Comparison of ENCODE assay signal across 18 mouse cellular contexts in genomic region chr5:113719221-113719661, GRCm38 (mm10). TPM values are rescaled to one million over a fixed set of nuclear protein-coding genes. Genes with fewer than 3 reads are reported as not detected.
DNase-seq lines count a peak whose midpoint lies in the region; ATAC-seq and TF ChIP-seq lines count a peak whose summit lies in the region.
"Had no signal": no experiment of that assay in that cellular context is flagged by ENCODE, and none has a peak within 500 bp of the region (broad histone marks: within the 10 kb centered on the region; RNA-seq: fewer than 3 reads in every experiment).

No protein-coding gene starts in this region.

- no peaks in the 10 kb centered on the region for H3K36me3 ChIP-seq in midbrain, embryonic 12.5 days
- H3K36me3 ChIP-seq in midbrain, embryonic 10.5 days: no peaks in the 10 kb centered on the region
- H3K36me3 ChIP-seq in midbrain, embryonic 14.5 days (ENCODE audit: control insufficient read depth, insufficient read depth, low read length): no peaks in the 10 kb centered on the region
- no peaks in the 10 kb centered on the region for H3K36me3 ChIP-seq in limb, embryonic 10.5 days
- H3K36me3 ChIP-seq: embryonic facial prominence, embryonic 12.5 days; heart, embryonic 13.5 days had no signal

- peaks cover 31% of the 10 kb centered on the region for H3K4me1 ChIP-seq in midbrain, embryonic 12.5 days
- peaks cover 25% of the 10 kb centered on the region for H3K4me1 ChIP-seq in midbrain, embryonic 10.5 days
- peaks cover 38% of the 10 kb centered on the region for H3K4me1 ChIP-seq in midbrain, embryonic 14.5 days (ENCODE audit: control insufficient read depth, insufficient read depth, low read length)
- no peaks in the 10 kb centered on the region for H3K4me1 ChIP-seq in lung, adult 2 months (ENCODE audit: control insufficient read depth, insufficient read depth, low read length)
- H3K4me1 ChIP-seq in limb, embryonic 10.5 days: peaks cover 17% of the 10 kb centered on the region
- H3K4me1 ChIP-seq: embryonic facial prominence, embryonic 12.5 days; heart, embryonic 13.5 days had no signal

- ATAC-seq in midbrain, embryonic 12.5 days (ENCODE audit: low FRiP score, low read depth): no peak
- ATAC-seq in midbrain, embryonic 14.5 days (ENCODE audit: low FRiP score, low TSS enrichment): no peak

- 85% methylated on average over 8 of the region's 8 CpGs for WGBS in midbrain, embryonic 12.5 days
- WGBS in midbrain, embryonic 10.5 days: 91% methylated on average over 8 of the region's 8 CpGs
- WGBS in midbrain, embryonic 14.5 days: 81% methylated on average over 8 of the region's 8 CpGs
- 71% methylated on average over 8 of the region's 8 CpGs for WGBS in lung, adult 2 months
- 89% methylated on average over 8 of the region's 8 CpGs for WGBS in limb, embryonic 10.5 days

- DNase-seq in midbrain, embryonic 10.5 days (ENCODE audit: low spot score): no peak
- DNase-seq in cerebellum, adult 18-20 months: peak; percentile 58 to 66
- peak; percentile 76 to 78 for DNase-seq in cerebellum, postnatal 25 days
- no peak for DNase-seq in midbrain, embryonic 14.5 days
- DNase-seq in lung, adult 2 months: no peak
- DNase-seq in left cerebral cortex, postnatal 36 days (ENCODE audit: low spot score in 2 of 2): no peak
- no peak for DNase-seq in limb, embryonic 10.5 days (ENCODE audit: low spot score)
- DNase-seq: adrenal gland, postnatal 25 days; gastrocnemius, postnatal 10 days had no signal

- no peaks in the 10 kb centered on the region for H3K9me3 ChIP-seq in midbrain, embryonic 12.5 days
- no peaks in the 10 kb centered on the region for H3K9me3 ChIP-seq in midbrain, embryonic 10.5 days (replicated peaks)
- no peaks in the 10 kb centered on the region for H3K9me3 ChIP-seq in midbrain, embryonic 14.5 days (ENCODE audit: control insufficient read depth, low read length)
- H3K9me3 ChIP-seq in limb, embryonic 10.5 days (replicated peaks): no peaks in the 10 kb centered on the region
- H3K9me3 ChIP-seq: embryonic facial prominence, embryonic 12.5 days; heart, embryonic 13.5 days had no signal

- H3K27ac ChIP-seq in midbrain, embryonic 12.5 days (replicated peaks): 0 out of 2 replicates have a peak overlapping the region, but pooled peaks have one; percentile 12
- H3K27ac ChIP-seq in midbrain, embryonic 10.5 days (replicated peaks): no peak overlapping the region
- peak overlapping the region; percentile 52; the same call in 1 of the 2 replicates for H3K27ac ChIP-seq in midbrain, embryonic 14.5 days (replicated peaks; ENCODE audit: low read depth, low read length)
- no peak overlapping the region for H3K27ac ChIP-seq in limb, embryonic 10.5 days
- H3K27ac ChIP-seq: embryonic facial prominence, embryonic 12.5 days; heart, embryonic 13.5 days; liver, embryonic 14.5 days had no signal

- no peak for TF ChIP-seq CTCF in lung, adult 2 months (IDR thresholded peaks at IDR 0.05; ENCODE audit: insufficient read depth, low read length)

- no peak overlapping the region for H3K9ac ChIP-seq in midbrain, embryonic 12.5 days (replicated peaks)
- H3K9ac ChIP-seq in midbrain, embryonic 14.5 days (replicated peaks; ENCODE audit: low read length): no peak overlapping the region
- H3K9ac ChIP-seq: embryonic facial prominence, embryonic 12.5 days; heart, embryonic 13.5 days; liver, embryonic 14.5 days had no signal

- intact Hi-C loops in left cerebral cortex, postnatal 36 days (cut with DNase I): no loop called here

- H3K4me2 ChIP-seq in midbrain, embryonic 12.5 days (replicated peaks): no peak overlapping the region
- no peak overlapping the region for H3K4me2 ChIP-seq in midbrain, embryonic 14.5 days (ENCODE audit: low read length)
- H3K4me2 ChIP-seq: embryonic facial prominence, embryonic 12.5 days; heart, embryonic 13.5 days had no signal

- H3K4me3 ChIP-seq in midbrain, embryonic 12.5 days: no peak overlapping the region
- no peak overlapping the region for H3K4me3 ChIP-seq in midbrain, embryonic 10.5 days
- no peak overlapping the region for H3K4me3 ChIP-seq in midbrain, embryonic 14.5 days (replicated peaks; ENCODE audit: low read depth, low read length)
- no peak overlapping the region for H3K4me3 ChIP-seq in lung, adult 2 months (replicated peaks; ENCODE audit: extremely low read depth, low read depth, low read length)
- no peak overlapping the region for H3K4me3 ChIP-seq in limb, embryonic 10.5 days
- H3K4me3 ChIP-seq: embryonic facial prominence, embryonic 12.5 days; heart, embryonic 13.5 days had no signal

- H3K27me3 ChIP-seq in midbrain, embryonic 12.5 days: peaks cover 4% of the 10 kb centered on the region; the same call in 1 of the 2 replicates
- peaks cover 10% of the 10 kb centered on the region; the same call in 1 of the 2 replicates for H3K27me3 ChIP-seq in midbrain, embryonic 10.5 days (ENCODE audit: low read depth, poor library complexity, severe bottlenecking)
- no peaks in the 10 kb centered on the region for H3K27me3 ChIP-seq in midbrain, embryonic 14.5 days (ENCODE audit: control insufficient read depth, insufficient read depth, low read length)
- 0 out of 2 replicates have a peak, but pooled peaks cover 5% of the 10 kb centered on the region for H3K27me3 ChIP-seq in limb, embryonic 10.5 days (ENCODE audit: low read depth, poor library complexity, severe bottlenecking)

- no peak for TF ChIP-seq POLR2A in lung, adult 2 months (IDR thresholded peaks at IDR 0.05; ENCODE audit: borderline replicate concordance, extremely low read depth, low read depth, low read length)

RNA-seq across cellular contexts. Expression of gene 1700069L16Rik, which starts 5.3 kb away (rescaled TPM):
- not detected in 2 replicates for polyA plus RNA-seq in midbrain, embryonic 12.5 days (2016; fragmentation: Nextera tagmentation; extraction: Ambion mirVana)
- polyA plus RNA-seq in midbrain, embryonic 10.5 days (2016; fragmentation: Nextera tagmentation; extraction: Ambion mirVana): not detected in 2 replicates
- polyA plus RNA-seq in midbrain, embryonic 14.5 days (2014; fragmentation: Nextera tagmentation; extraction: Ambion mirVana): not detected in 2 replicates
- polyA plus RNA-seq in lung, adult 2 months (2012; rRNA removed): not detected in 2 replicates
- not detected for total RNA-seq in left cerebral cortex, postnatal 36 days (2021)
- polyA plus RNA-seq in limb, embryonic 10.5 days (2016; fragmentation: Nextera tagmentation; extraction: Ambion mirVana): not detected in 2 replicates
- total RNA-seq: adrenal gland, postnatal 25 days; gastrocnemius, postnatal 10 days; layer of hippocampus, adult 18-20 months; left cerebral cortex, postnatal 25 days; MEL had no signal
- polyA plus RNA-seq: embryonic facial prominence, embryonic 12.5 days; heart, embryonic 13.5 days; kidney, embryonic 14.5 days; liver, embryonic 14.5 days; stomach, embryonic 14.5 days had no signal

RNA-seq across cellular contexts. Expression of gene Ficd, which starts 16.4 kb away (rescaled TPM):
- 6.5 and 6.9 TPM in 2 replicates for polyA plus RNA-seq in midbrain, embryonic 12.5 days (2016; fragmentation: Nextera tagmentation; extraction: Ambion mirVana)
- polyA plus RNA-seq in midbrain, embryonic 10.5 days (2016; fragmentation: Nextera tagmentation; extraction: Ambion mirVana): 4.8 and 5.5 TPM in 2 replicates
- polyA plus RNA-seq in midbrain, embryonic 14.5 days (2014; fragmentation: Nextera tagmentation; extraction: Ambion mirVana): 6.7 TPM in 2 replicates
- 10.6 and 10.7 TPM in 2 replicates for polyA plus RNA-seq in lung, adult 2 months (2012; rRNA removed)
- 10 to 100 TPM; 11.8 to 12.3 TPM for total RNA-seq in left cerebral cortex, postnatal 36 days (2021)
- polyA plus RNA-seq in limb, embryonic 10.5 days (2016; fragmentation: Nextera tagmentation; extraction: Ambion mirVana): 3.3 and 3.4 TPM in 2 replicates

RNA-seq across cellular contexts. Expression of gene Sart3, which starts 53.1 kb away (rescaled TPM):
- polyA plus RNA-seq in midbrain, embryonic 12.5 days (2016; fragmentation: Nextera tagmentation; extraction: Ambion mirVana): 80.7 and 81.6 TPM in 2 replicates
- 75.4 and 77.1 TPM in 2 replicates for polyA plus RNA-seq in midbrain, embryonic 10.5 days (2016; fragmentation: Nextera tagmentation; extraction: Ambion mirVana)
- 36.4 and 40.1 TPM in 2 replicates for polyA plus RNA-seq in midbrain, embryonic 14.5 days (2014; fragmentation: Nextera tagmentation; extraction: Ambion mirVana)
- polyA plus RNA-seq in lung, adult 2 months (2012; rRNA removed): 20.2 and 24.2 TPM in 2 replicates
- 10 to 100 TPM; 34.3 to 45.9 TPM for total RNA-seq in left cerebral cortex, postnatal 36 days (2021)
- 90.9 and 100 TPM in 2 replicates for polyA plus RNA-seq in limb, embryonic 10.5 days (2016; fragmentation: Nextera tagmentation; extraction: Ambion mirVana)

RNA-seq across cellular contexts. Expression of gene Iscu, which starts 53.3 kb away (rescaled TPM):
- 113 and 117 TPM in 2 replicates for polyA plus RNA-seq in midbrain, embryonic 12.5 days (2016; fragmentation: Nextera tagmentation; extraction: Ambion mirVana)
- 109 and 111 TPM in 2 replicates for polyA plus RNA-seq in midbrain, embryonic 10.5 days (2016; fragmentation: Nextera tagmentation; extraction: Ambion mirVana)
- polyA plus RNA-seq in midbrain, embryonic 14.5 days (2014; fragmentation: Nextera tagmentation; extraction: Ambion mirVana): 87.6 and 92.2 TPM in 2 replicates
- 115 and 118 TPM in 2 replicates for polyA plus RNA-seq in lung, adult 2 months (2012; rRNA removed)
- total RNA-seq in left cerebral cortex, postnatal 36 days (2021): 100 to 1,000 TPM; 121 to 134 TPM
- 106 and 112 TPM in 2 replicates for polyA plus RNA-seq in limb, embryonic 10.5 days (2016; fragmentation: Nextera tagmentation; extraction: Ambion mirVana)

Comparison
In these comparisons a context has a peak if more than half of its experiments do, and no peak if none do; other contexts are left out.
1. H3K27ac ChIP-seq: peak in midbrain, embryonic 12.5 days (single experiment) and midbrain, embryonic 14.5 days (single experiment); none in midbrain, embryonic 10.5 days (single experiment) and limb, embryonic 10.5 days (single experiment).
2. DNase-seq: peak in cerebellum, adult 18-20 months (2 of 2) and cerebellum, postnatal 25 days (2 of 2); none in midbrain, embryonic 10.5 days (single experiment), midbrain, embryonic 14.5 days (single experiment), lung, adult 2 months (single experiment), left cerebral cortex, postnatal 36 days (0 of 2) and limb, embryonic 10.5 days (single experiment).